Mouse (Mus musculus): ENCODE measurements at regions not wholly inside any gene's neighbourhood (a gene's known extent, or its start where the extent isn't known, plus 50 kb on each side); places are given as distances from the start of the nearest gene placed in this dataset.

DNA sequence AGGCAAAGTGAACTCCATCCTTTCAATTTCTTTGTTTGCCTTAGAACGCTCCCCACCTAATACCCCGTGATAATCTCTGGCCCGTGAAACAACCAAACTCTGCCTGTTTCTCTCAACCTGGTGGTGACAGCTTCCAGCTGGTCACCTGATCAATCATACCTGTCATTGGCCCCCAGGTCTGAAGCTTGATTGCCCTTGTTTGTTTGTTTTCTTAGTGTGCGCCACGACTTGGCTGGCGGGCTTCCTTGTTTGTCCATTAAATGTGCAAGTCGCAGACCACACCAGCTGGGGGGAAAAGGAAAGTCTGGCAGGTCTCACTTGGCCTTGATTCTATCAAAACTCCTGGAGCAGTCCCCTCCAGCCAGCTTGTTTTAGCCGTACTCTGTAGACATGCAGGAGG lies 666.1 kb downstream of the Kcnj2 start:
- no peak for ATAC-seq

DNA sequence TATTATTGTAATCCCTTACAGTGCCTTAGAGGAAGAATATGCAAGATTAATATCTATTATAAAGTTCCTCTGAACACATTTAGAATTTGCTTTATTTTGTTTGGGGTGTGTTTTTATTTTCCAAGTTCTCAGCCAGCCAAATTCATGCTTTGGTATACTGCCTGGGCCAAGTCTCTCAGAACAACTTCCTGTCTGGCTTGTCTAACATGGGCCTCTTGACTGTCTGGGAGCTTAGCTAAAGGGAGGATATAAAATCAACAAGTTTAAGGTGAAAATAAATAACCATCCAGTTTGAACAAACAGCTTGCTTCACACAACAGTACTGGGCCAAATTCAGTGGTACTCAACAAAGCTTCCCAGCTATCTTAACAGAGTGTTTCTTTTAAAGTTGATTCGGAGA lies 669.5 kb downstream of the Kcnj2 start:
- ATAC-seq = no peak

DNA sequence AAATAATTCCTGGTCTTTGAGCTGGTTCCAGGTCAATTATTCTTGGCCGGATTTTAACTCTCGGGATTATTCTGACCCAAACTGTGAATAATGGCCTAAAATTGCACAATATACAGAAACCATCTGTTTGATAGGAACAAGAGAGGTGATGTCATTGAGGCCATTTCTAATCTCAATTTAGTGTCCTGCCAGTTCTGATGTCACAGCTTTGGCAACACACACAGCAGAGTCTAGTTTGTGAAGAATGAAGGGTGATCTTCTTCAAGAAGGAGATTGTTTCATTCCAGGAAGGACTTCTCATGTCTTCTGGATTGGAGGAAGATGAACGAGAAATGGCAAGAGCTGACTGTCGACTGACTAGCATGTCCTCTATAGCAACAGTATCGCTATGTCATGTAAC lies 670.0 kb downstream of the Kcnj2 start:
- no peak for ATAC-seq

DNA sequence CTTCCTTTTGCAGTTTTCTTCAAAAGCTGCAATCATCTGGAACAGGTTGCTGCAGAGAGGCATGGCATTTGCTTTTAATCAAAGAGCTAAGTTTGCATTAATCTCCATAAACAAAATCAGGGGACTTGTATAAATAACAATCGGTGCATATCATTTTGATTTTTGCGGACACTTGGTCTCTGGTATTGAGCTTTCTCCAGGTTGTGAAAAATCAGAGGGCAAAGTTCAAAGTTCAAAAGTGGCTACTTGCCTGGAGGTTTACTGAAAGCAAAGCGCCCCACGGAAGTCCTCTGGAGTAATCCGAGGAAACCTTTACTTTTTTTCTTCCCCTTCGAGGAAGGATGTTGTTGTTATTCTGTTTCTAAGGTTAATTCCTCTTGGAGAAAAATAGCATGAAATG lies 677.4 kb downstream of the Kcnj2 start:
- no peak for ATAC-seq

DNA sequence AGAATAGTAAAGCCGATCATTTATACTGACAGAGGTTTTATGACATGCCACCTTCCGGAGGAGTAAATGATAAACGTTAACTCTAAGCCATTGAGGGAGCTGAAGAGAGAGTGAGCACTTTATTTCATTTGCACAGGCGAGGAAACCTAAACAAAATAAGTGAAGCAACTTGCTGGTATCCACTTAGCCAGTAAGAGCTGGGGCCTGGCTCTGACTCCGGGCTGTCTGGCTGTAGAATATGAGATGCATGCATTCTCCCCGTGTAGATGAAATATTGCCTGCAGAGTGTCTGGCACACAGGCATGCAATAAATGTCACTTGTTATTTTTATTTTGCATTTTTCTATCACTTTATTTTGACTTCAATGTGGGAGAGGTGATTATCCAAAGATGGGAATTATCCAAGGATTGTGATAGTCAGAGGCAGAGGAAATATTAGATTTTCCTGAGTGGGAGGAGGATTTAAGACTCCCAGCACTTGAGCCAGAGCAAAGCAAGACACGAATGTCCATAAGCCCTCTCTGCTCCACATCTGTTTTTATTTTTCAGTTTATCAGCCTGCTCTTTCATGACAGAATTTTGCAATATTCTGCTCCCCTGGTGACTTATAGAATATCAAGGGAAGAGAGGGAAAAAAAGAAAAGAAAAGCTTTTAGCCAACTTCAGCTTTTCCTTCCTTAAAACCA lies 681.4 kb downstream of the Kcnj2 start:
- ATAC-seq = no peak

DNA sequence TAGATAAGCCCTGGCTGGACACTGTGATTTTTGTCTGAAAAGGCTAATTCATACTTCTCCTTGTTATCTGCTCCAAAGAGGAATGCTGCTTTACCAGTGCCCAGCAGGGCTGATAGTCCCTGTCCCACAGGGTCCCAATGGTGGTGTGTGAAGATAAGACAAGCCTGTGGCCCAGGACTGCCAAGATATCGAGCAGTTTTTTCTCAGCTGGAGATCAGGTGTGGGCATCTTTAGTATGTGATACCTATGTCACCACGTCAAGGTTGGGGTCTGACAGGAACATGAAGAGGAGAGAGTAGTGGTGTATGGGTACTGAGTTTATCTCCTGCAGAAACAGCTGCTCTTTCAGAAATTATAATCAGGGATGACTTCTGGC lies 682.0 kb downstream of the Kcnj2 start:
- ATAC-seq = no peak

DNA sequence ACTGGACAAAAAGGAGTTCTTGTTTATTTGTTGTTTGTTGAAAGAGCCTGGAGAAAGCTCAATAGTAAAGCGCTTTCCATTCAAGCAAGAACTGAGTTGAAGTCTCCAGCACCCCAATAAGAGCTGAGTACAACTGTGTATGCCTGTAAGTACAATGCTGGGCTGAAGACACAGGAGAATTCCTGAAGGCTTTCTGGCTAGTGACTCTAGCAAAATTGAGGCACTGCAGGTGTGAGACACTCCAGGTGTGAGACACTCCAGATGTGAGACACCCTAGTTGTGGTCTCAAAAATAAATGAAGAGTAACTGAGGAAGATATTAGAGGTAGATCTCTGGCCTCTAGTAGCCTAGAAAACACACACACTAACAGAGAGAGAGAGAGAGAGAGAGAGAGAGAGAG lies 682.5 kb downstream of the Kcnj2 start:
- no peak for ATAC-seq

DNA sequence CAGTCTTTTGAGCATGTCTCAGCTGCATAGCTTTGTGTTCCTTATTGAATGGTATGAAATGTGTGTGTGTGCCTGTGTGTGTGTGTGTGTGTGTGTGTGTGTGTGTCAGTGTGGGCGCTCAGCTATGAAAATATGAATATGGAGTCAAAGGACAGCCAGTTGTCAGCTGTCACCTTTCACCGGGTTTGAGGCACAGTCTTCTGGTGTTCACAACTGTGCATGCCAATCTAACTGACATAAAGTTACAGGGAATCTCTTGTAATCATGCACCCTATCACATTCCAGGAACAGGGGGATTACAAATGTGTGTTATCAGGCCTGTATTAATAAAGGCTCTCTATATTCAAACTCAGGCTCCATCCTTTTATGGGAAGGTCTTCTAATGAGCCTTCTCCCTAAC lies 688.8 kb downstream of the Kcnj2 start:
- no peak for ATAC-seq

DNA sequence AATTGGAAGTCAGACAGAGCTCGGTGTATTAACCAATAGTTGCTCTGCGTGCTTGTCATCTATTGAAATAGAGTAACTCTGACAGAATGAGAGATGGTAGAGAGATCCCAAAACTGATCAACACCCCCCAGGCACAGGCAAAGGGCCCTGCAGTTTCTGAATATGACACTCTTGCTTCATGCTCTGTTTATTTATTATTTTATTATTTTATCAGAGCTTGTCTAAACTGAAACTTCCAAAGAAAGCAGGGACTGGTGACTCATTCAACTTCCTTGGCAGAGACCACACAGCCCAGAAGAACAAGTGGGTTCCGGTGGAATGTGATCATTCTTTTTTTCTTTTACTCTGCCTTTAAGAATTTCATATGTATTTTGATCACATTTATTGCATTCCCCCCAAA lies 697.1 kb downstream of the Kcnj2 start:
- no peak for ATAC-seq

DNA sequence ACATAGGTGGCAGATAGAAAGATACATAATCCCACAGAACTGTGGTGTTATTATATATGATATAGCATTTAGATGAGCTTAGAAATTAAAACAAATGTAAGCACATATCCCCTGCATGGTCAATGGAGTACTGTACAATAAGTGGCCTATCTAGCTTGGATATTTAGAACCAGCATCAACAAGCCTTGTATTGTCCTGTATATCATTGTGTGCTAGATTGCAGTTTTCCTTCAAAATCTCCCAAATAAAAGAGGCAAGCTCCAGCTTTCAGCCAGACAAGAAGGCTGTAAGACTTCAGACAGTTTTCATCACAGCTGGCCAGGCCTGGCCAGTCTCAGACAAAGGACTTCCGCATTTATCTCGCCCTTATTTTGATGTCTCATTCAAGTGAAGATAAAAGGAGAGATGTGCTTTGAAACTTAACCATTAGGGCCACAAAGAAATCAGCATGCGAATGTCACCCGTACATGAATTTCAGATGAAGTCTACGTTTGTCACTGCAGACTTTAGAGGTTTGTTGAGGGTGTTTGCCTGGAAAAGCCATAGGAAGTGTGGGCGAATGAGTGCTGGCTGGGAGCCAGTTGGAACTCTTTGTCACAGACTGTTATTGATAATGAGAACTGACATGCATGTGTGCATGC lies 700.5 kb downstream of the Kcnj2 start:
- no peak for ATAC-seq

DNA sequence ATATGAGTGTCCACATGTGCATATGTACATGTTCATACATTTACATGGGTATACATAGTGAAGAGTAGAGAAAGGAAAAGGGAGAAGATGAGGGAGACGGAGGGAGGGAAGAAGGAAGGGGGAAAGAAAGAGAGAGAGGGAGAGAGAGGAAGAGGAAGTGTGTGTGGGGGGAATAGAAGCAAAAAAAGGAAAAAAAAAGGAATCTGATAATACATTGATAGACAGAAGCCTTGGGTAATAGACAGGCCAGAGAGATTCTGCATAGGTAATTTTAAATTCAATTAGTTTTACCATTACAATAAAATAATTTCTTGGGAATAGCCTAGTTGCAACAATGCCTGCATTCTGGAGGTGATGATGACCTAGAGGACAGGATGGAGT lies 701.0 kb downstream of the Kcnj2 start:
- ATAC-seq = no peak

DNA sequence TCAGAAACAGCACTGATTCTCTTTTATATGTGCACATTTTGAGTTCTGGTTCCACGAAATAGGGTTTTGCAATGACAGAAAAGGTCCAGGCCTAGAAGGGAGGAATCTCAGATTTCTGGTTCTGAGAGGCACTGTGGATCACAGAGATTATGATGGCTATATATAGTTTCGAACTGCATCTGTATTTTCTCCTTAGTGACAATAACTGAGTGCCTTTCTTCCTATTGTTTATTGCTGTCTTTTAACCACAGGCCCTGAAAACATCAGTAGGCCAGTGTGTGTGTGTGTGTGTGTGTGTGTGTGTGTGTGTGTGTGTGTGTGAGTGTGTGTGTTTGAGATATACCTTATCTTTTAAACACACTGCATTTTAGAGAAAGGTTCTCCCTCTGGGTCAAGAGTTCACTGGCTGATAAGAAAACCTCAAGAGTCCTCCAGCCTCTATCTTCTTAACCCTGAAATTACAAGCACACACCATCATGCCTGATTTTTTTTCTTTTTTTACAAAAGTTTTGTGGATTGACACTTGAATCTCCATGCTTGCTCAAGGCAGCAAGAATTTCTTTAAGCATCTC lies 708.2 kb downstream of the Kcnj2 start:
- ATAC-seq = no peak

DNA sequence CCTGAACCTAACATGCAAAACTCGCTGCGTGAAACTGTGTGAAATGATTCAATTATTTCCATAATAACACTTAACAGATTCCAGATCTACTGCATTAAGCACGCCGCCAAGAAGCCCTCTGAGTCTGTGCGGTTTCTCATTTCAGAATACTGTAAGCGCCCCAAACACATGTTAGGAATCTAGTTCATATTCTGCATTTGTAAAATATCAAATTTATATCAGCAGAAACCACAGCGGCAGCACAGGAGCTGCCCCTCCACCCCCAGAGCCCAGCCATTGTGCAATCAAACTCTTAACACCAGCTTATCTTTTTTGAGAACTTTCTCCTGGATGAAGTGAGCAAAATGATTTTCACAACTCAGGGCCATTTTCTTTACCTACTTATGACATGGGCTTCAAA lies 715.4 kb downstream of the Kcnj2 start:
- ATAC-seq = no peak

DNA sequence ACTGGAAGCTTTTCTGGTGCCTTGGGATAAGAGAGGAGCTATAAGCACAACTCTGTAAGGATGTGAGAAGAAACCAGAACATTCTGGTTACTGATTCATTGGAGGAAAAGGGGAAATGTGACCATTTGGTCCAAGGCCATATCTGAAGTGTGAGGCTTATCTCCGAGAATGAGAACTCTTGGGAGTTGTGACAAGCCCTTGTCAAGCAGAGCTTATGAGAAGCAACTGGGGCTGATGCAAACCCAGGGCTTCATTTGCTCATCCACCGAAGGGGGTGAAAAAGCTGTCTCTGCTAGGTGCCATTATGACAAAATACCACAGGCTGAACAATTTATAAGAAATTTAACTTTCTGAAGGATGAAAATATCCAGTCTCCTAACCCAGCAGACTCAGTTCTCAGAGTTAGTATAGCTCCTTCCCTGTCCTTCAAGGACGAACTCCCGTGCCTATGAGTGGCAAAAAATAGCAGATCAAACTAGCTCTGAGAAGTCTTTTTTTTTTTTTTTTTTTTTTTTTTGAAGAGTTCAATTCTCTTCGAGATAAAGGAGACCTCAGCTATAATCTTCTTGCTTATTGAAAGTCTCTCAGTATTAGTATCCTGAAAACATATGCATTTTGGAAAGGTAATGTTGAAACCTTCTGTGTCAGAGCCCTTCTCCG lies 725.4 kb downstream of the Kcnj2 start:
- no peak for ATAC-seq

DNA sequence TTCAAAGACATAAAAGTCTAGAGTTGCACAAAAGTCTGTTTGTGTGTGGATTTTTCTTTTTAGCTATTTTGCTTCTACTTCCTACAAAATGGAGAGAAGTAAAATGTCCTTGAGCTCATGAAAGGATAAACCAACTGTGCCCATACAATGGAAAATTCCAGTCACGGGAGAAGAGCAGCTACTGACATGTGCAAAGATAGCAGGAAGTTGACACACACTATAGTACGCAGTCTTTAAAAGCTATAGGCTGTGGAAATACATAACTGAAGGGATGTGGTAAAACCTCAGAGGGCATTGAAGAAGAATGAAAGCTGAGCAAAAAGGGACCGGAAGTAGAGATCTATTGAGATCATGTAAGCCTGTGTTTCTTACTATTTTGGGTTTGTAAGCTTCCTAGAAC lies 735.1 kb downstream of the Kcnj2 start:
- ATAC-seq = peak; percentile 91

DNA sequence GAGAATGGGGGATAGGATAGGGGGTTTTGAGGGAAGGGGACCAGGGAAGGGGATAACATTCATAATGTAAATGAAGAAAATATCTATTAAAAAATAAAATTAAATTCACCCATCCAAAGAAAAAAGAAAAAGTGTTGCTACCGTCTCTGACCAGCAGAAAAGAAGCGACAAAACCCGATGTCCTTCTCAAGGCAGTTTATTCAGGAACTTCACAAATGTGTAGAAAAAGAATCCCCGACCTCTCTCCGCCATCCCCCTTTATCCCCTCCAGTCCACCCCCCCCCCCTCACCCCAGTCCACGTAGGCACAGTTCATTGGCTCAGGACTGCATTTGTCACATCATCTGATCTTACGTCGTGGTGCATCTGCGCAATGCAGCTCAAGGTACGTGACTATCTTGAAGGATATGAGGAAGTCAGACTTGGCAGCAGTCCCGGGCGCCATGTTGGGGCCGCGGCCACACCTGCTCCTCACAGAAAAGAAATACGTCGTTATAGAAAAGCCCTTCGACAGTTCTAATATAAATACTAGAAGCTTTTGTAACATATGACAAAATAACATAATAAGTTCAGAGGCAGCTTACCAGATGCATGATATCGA lies 750.3 kb downstream of the Kcnj2 start:
- ATAC-seq = no peak

DNA sequence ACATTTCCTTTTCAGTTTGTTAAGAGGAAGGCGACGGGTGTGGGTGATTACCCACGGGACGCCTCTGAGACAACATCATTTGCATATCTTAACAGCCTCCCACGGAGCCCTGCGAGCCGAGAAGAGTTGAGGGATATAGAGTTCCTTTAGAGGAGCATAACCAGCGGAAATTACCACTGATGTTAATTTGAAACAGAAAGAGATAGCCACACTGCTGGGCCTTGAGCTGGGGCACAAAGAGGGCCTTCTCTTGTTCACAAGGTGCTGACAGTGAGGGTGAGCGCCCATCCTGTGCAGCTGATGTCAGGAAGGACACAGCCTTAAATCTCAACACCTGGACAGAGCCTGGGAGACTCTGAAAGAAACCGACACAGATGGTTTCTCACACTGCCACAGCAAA lies 752.2 kb downstream of the Kcnj2 start:
- peak; percentile 69 for ATAC-seq

DNA sequence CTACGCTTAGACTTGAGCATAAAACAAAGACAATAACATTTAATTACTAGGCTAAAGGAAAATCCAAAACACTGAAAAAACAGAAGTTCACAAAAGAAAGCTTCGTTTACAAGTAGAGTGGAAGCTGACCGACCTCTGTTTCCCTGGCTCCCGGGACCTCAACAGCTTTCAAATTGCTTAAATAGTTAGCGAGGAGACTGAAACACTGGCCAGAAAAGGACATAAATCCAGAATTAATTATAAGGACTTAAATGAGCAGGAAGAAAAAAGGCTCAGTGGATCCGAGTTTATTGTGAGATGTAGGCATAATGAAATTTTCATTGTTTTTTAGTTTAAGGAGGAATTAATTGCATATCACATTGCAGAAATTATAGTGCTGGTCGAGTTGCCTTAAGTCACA lies 754.4 kb downstream of the Kcnj2 start:
- ATAC-seq = no peak

DNA sequence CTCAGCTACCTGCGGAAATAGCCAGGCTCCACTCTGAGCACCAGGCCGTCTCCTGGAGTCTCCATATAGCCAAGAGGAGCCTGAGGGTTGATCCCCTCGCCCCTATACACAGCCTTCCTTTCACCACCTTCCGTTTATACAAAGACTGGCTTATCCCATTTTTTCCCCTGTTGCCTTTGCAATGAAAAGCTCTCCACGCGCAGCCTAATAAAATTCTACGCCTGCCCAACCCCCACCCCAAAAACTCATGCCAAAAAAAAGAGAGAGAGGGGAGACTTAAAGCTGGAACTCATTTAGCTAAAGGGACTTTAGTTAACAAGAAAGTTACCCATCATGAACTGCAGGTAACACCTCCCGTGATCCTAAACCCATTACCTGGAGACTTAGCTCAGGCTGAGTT lies 762.5 kb downstream of the Kcnj2 start:
- ATAC-seq = no peak

DNA sequence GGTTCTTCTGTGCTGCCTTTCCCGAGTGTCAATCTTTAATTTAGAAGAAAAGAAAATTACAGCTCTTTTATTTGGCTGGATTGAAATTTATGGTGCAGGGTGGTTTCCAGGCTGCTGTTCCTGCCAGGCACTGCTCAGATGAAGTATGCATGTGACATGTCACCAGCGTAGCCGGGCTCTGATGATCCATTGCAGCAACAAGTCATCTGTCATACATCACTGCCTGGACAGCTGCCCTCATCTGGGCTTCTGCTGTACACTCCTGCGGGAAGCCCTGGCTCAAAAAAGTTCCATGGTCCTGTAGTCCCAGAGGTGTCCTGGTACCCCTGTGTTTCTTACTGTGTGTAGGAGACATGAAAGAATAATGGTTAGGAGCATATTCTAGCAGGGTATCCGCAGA lies 773.0 kb downstream of the Kcnj2 start:
- no peak for ATAC-seq

DNA sequence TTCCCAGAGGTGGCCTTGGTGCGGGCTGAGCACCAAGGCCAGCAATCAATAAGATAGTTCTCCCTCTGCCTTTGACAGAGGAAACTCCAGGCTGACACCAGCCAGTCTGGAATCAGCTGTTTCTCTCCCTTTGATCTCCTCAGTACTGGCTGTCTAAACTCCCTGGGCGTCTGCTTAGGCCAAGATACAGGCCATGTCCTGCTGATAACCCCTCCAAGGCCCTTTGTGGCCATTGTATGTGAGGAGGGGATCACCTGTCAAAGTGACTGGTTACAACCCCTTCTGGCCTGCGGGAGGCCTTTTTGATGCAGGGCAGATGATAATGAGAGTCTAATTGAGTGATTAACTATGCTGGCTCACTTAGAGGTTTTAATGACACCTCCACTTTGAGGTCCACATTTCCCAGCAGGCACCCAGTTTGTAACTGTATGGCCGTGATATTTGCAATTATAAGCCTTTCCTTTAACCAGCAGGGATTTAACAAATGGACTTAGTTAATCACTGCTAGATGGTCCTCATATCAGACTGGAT lies 777.8 kb downstream of the Kcnj2 start:
- no peak for ATAC-seq

DNA sequence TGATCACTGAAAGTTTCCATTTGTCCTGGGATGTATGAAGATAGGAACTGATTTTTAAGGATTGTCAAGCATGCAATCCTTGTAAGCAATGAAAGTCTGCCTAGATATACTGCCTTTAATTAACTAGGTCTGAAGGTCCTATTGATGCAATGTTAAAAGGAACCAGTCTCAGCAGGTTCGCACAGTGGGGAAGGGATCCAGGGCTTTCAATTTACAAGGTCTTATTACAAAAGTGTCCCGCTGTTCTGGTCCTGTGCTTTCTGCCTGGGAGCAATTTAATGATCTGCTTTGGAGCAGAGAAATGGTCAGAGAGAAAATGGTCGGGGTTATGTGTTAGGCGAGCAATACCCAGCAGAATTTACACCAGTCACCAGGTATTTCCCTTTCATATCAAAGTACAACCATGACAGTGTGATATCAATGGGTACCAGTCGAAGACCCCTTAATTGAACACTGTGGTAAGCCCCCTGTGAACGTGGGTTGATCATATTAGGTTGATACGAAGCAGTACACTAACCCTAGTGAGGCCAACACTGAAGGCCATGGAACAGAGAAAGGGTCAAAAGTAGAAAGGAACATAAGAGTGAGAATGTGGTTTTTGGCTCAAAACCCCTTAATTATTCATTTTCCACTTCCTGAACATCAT lies 778.5 kb downstream of the Kcnj2 start:
- ATAC-seq = no peak

DNA sequence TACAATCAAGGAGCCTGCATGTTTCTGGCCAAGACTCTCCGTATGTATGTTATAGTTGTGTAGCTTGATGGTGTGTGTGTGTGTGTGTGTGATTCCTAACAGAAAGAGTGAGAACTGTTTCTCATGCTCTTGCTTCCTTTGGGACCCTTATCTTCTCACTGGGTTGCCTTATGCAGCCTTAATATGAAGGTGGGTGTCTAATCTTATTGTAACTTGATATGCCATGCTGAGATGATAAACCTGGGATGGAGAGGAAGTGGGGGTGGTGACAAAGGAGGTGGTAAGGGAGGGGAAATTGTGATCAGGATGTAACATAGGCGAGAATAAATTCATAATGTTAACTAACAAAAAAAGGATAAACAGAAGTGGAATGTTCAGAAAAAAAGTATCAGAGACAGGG lies 791.3 kb downstream of the Kcnj2 start:
- no peak for ATAC-seq

All from inflammation-experienced regulatory T-cells, adult 6 months (primary cell).